Mouse (Mus musculus) kidney, embryonic 14.5 days (tissue): ENCODE measurements around the gene Adamtsl4. TPM values are rescaled to one million over a fixed set of nuclear protein-coding genes. Genes with fewer than 3 reads are reported as not detected.

ENCODE experiments used
- ATAC-seq: fragments of 200-750 bp; cut with Nextera tagmentation; 2 replicates; pipeline ENCODE4 v1.8.0; 2017; ENCODE audit warnings: moderate number of reproducible peaks, mild to moderate bottlenecking, moderate TSS enrichment, moderate library complexity; ENCODE audit not compliant: low FRiP score, low TSS enrichment
- H3K27ac ChIP-seq: fragments of 300-500 bp; sonication (generic); 2 replicates; pipeline ENCODE4 v1.5.1; 2014; ENCODE audit warnings: low read depth, mild to moderate bottlenecking, low read length, moderate library complexity, mixed read lengths
- H3K27me3 ChIP-seq: fragments of 300-500 bp; sonication (generic); 2 replicates; pipeline ENCODE4 v1.6.1; 2014; ENCODE audit warnings: mild to moderate bottlenecking, low read length; ENCODE audit not compliant: control insufficient read depth, insufficient read depth
- H3K36me3 ChIP-seq: fragments of 300-500 bp; sonication (generic); 2 replicates; pipeline ENCODE4 v1.6.1; 2014; ENCODE audit warnings: low read length, mixed read lengths; ENCODE audit not compliant: control insufficient read depth, insufficient read depth
- H3K4me1 ChIP-seq: fragments of 300-500 bp; sonication (generic); 2 replicates; pipeline ENCODE4 v1.6.1; 2014; ENCODE audit warnings: low read length, mixed read lengths; ENCODE audit not compliant: control insufficient read depth, insufficient read depth
- H3K4me2 ChIP-seq: fragments of 300-500 bp; sonication (generic); replicated peaks from 2 replicates; pipeline ENCODE4 v1.6.1; 2014; ENCODE audit warnings: low read depth, mild to moderate bottlenecking, low read length
- H3K4me3 ChIP-seq: fragments of 300-500 bp; sonication (generic); 2 replicates; pipeline ENCODE4 v1.5.1; 2014; ENCODE audit warnings: mild to moderate bottlenecking, low read length
- H3K9ac ChIP-seq: fragments of 300-500 bp; sonication (generic); 2 replicates; pipeline ENCODE4 v1.6.1; 2014; ENCODE audit warnings: low read depth, mild to moderate bottlenecking, low read length, moderate library complexity
- H3K9me3 ChIP-seq: fragments of 300-500 bp; sonication (generic); 2 replicates; pipeline ENCODE4 v1.6.1; 2016; ENCODE audit warnings: low read length; ENCODE audit not compliant: control insufficient read depth
- WGBS: fragments of 180-500 bp; shearing (Covaris S2); extraction: QIAGEN DNeasy Blood & Tissue Kit; methylation state at CpG from one replicate; pipeline ENCODE4 v1.1.7; 2014; 5-methylcytosine and 5-hydroxymethylcytosine counted together
- polyA plus RNA-seq: library from polyadenylated mRNA; unstranded; fragments of >200 nt; fragmentation: Nextera tagmentation; extraction: Ambion mirVana; gene quantifications from 2 replicates; pipeline ENCODE4 v1.2.1, GENCODE M21; 2014

The Adamtsl4 gene
- polyA plus RNA-seq, 1 experiment from 2014 or later = 3.7 TPM

- no peak for ATAC-seq
Observed at GRCm38 (mm10) chr3:95726696-95727358, 39.1 kb upstream of the Adamtsl4 start.

GRCm38 (mm10) chr3:95725863-95726262, 38.1 kb upstream of the Adamtsl4 start:
- WGBS = 84% methylated on average over 7 of the region's 7 CpGs
- no peak for ATAC-seq
- Histone ChIP-seq H3K27ac (no peak overlapping the region), H3K36me3 (no peaks in the 10 kb centered on the region), H3K4me1 (no peaks in the 10 kb centered on the region), H3K27me3 (no peaks in the 10 kb centered on the region), H3K9ac (no peak overlapping the region), H3K4me2 (no peak overlapping the region), H3K9me3 (no peaks in the 10 kb centered on the region), H3K4me3 (no peak overlapping the region)

More at GRCm38 (mm10) chr3:95726696-95727358, 39.1 kb upstream of the Adamtsl4 start:
- H3K36me3 ChIP-seq = no peaks in the 10 kb centered on the region
- no peak overlapping the region for H3K9ac ChIP-seq
- H3K4me3 ChIP-seq = no peak overlapping the region
- H3K9me3 ChIP-seq = no peaks in the 10 kb centered on the region
- no peak overlapping the region for H3K4me2 ChIP-seq
- H3K27ac ChIP-seq = no peak overlapping the region
- no peaks in the 10 kb centered on the region for H3K27me3 ChIP-seq
- no peaks in the 10 kb centered on the region for H3K4me1 ChIP-seq
- 73% methylated on average over 7 of the region's 7 CpGs for WGBS

- Histone ChIP-seq H3K4me1 (no peaks in the 10 kb centered on the region), H3K4me3 (no peak overlapping the region), H3K27me3 (no peaks in the 10 kb centered on the region), H3K9ac (no peak overlapping the region), H3K9me3 (no peaks in the 10 kb centered on the region), H3K4me2 (no peak overlapping the region), H3K36me3 (no peaks in the 10 kb centered on the region), H3K27ac (0 out of 2 replicates have a peak overlapping the region, but pooled peaks have one; percentile 24)
- ATAC-seq = no peak
- WGBS = 61% methylated on average over 3 of the region's 3 CpGs
Observed at GRCm38 (mm10) chr3:95722386-95722785, 34.7 kb upstream of the Adamtsl4 start.

- no peaks in the 10 kb centered on the region for H3K27me3 ChIP-seq
- no peak overlapping the region for H3K9ac ChIP-seq
- no peaks in the 10 kb centered on the region for H3K36me3 ChIP-seq
- no peak overlapping the region for H3K4me2 ChIP-seq
- ATAC-seq = no peak
- H3K27ac ChIP-seq = no peak overlapping the region
- WGBS = 90% methylated on average over 2 of the region's 2 CpGs
- no peaks in the 10 kb centered on the region; the same call in 1 of the 2 replicates for H3K9me3 ChIP-seq
- no peak overlapping the region for H3K4me3 ChIP-seq
- no peaks in the 10 kb centered on the region for H3K4me1 ChIP-seq
Observed at GRCm38 (mm10) chr3:95718153-95718552, 30.4 kb upstream of the Adamtsl4 start.

- no peaks in the 10 kb centered on the region for H3K36me3 ChIP-seq
- H3K9ac ChIP-seq = no peak overlapping the region
- 63% methylated on average over 1 of the region's 1 CpGs for WGBS
- peaks cover 3% of the 10 kb centered on the region; the same call in 1 of the 2 replicates for H3K9me3 ChIP-seq
- no peak for ATAC-seq
- H3K4me2 ChIP-seq = no peak overlapping the region
- H3K27ac ChIP-seq = no peak overlapping the region
- no peaks in the 10 kb centered on the region for H3K4me1 ChIP-seq
- no peak overlapping the region for H3K4me3 ChIP-seq
- no peaks in the 10 kb centered on the region for H3K27me3 ChIP-seq
Observed at GRCm38 (mm10) chr3:95716075-95716474, 28.4 kb upstream of the Adamtsl4 start.

- ATAC-seq = no peak
- H3K36me3 ChIP-seq = no peaks in the 10 kb centered on the region
Observed at GRCm38 (mm10) chr3:95709967-95710366, 22.2 kb upstream of the Adamtsl4 start.

GRCm38 (mm10) chr3:95709044-95709443, 21.3 kb upstream of the Adamtsl4 start:
- ATAC-seq = no peak
- no peak overlapping the region for H3K4me2 ChIP-seq
- H3K4me1 ChIP-seq = no peaks in the 10 kb centered on the region
- no peak overlapping the region for H3K9ac ChIP-seq
- no peak overlapping the region for H3K27ac ChIP-seq
- no peak overlapping the region for H3K4me3 ChIP-seq
- 88% methylated on average over 4 of the region's 4 CpGs for WGBS
- H3K36me3 ChIP-seq = no peaks in the 10 kb centered on the region
- H3K27me3 ChIP-seq = no peaks in the 10 kb centered on the region
- peaks cover 3% of the 10 kb centered on the region; the same call in 1 of the 2 replicates for H3K9me3 ChIP-seq

More at GRCm38 (mm10) chr3:95709967-95710366, 22.2 kb upstream of the Adamtsl4 start:
- peaks cover 3% of the 10 kb centered on the region; the same call in 1 of the 2 replicates for H3K9me3 ChIP-seq
- H3K4me2 ChIP-seq = no peak overlapping the region
- H3K27me3 ChIP-seq = no peaks in the 10 kb centered on the region
- H3K27ac ChIP-seq = no peak overlapping the region
- H3K4me1 ChIP-seq = no peaks in the 10 kb centered on the region
- H3K9ac ChIP-seq = no peak overlapping the region
- H3K4me3 ChIP-seq = no peak overlapping the region

- ATAC-seq = no peak
- Histone ChIP-seq H3K27ac (no peak overlapping the region), H3K9me3 (no peaks in the 10 kb centered on the region), H3K4me1 (no peaks in the 10 kb centered on the region), H3K4me3 (no peak overlapping the region), H3K36me3 (no peaks in the 10 kb centered on the region), H3K9ac (no peak overlapping the region), H3K4me2 (no peak overlapping the region), H3K27me3 (no peaks in the 10 kb centered on the region)
- WGBS = 76% methylated on average over 7 of the region's 7 CpGs
Observed at GRCm38 (mm10) chr3:95707497-95707896, 19.8 kb upstream of the Adamtsl4 start.

- Histone ChIP-seq H3K4me1 (peaks cover 8% of the 10 kb centered on the region; the same call in 1 of the 2 replicates), H3K9ac (no peak overlapping the region), H3K36me3 (no peaks in the 10 kb centered on the region), H3K4me3 (no peak overlapping the region), H3K4me2 (no peak overlapping the region), H3K27ac (no peak overlapping the region), H3K9me3 (no peaks in the 10 kb centered on the region), H3K27me3 (no peaks in the 10 kb centered on the region)
- ATAC-seq = no peak
- WGBS = 91% methylated on average over 4 of the region's 4 CpGs
Observed at GRCm38 (mm10) chr3:95706273-95706672, 18.6 kb upstream of the Adamtsl4 start.
